Mouse (Mus musculus): ENCODE data around the gene Ero1l. TPM values are rescaled to one million over a fixed set of nuclear protein-coding genes. Genes with fewer than 3 reads are reported as not detected.

The Ero1l gene
- polyA plus RNA-seq (2012; rRNA removed): 12.3 and 15.5 TPM in 2 replicates

GRCm38 (mm10) chr14:45318426-45319236 lies at the start of gene Ero1l:
Gene Ero1l (minus strand): TSS chr14:45318771.

DNA sequence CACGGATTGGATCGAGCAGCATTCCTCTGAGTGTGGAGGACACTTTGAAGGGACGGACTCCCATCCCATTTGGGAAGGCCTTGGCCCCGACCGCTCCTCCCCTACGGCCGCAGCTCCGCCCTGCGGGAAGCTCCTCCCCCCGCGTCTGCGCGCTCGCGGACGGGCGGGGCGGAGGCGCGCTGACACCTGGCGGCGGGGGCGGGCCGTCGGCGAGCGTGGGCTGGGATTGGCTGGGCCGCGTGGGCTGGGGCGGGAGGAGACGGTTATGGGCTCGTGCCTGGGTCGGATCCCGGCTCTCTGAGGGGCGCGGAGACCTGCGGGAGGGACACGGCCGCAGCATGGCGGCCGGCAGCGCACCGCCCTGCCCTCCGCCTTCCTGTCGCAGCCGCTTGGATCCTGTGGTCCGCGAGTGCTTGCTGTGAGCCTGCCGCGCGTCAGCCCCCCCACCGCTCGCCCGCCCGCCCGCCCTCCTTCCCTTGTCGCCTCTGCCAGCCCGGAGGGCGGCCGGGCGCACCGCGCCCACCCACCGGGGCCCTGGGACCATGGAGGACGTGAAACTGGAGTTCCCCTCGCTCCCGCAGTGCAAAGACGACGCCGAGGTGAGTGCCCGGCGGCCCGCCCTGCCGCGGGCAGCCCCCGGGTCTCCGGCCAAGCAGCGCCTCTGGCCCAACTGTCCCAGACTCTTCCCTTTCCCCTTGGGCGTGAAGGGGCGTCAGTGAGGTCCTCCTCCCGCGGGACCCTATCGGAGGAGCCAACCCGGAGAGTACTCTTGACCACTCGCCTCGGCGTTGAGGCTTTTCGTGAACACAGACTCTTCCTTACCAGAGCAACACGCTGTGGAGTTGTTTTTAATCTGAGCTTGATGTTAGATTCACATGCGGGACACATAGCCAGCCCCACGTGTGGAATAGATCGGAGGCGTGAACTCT lies 32.6 kb upstream of the Ero1l start, which contains the start of gene Styx:
Gene Styx (plus strand): TSS at position 163 of the 929 bp plus-strand sequence.

GRCm38 (mm10) chr14:45329589-45330181 lies 11.1 kb upstream of the Ero1l start, which contains the start of gene Psmc6:
Gene Psmc6 (plus strand): TSS chr14:45329788.

Other genes starting within 250 kb of the Ero1l start
- 0.18 and 0.19 TPM in 2 replicates for gene Gpr137c, start 99.1 kb downstream of the Ero1l start, polyA plus RNA-seq (2012; rRNA removed)
- 0.79 and 1.1 TPM in 2 replicates for gene Txndc16, start 98.4 kb downstream of the Ero1l start, polyA plus RNA-seq (2012; rRNA removed)
- 62.4 and 74.2 TPM in 2 replicates for gene Psmc6, start 11.0 kb upstream of the Ero1l start, polyA plus RNA-seq (2012; rRNA removed)
- gene Styx, start 32.3 kb upstream of the Ero1l start, polyA plus RNA-seq (2012; rRNA removed): 5.0 and 6.3 TPM in 2 replicates
- gene Gnpnat1, start 86.1 kb upstream of the Ero1l start, polyA plus RNA-seq (2012; rRNA removed): 8.4 and 10.5 TPM in 2 replicates
- gene Fermt2, start 211.3 kb upstream of the Ero1l start, polyA plus RNA-seq (2012; rRNA removed): 13.8 and 14.1 TPM in 2 replicates